Mouse (Mus musculus): ENCODE results near the gene Mthfs.
"Not testable (repeated sequence)": the region's sequence is repeated elsewhere in the genome, so short reads cannot be mapped to it uniquely, and the experiment has no call there.

Gene Mthfs

DNA sequence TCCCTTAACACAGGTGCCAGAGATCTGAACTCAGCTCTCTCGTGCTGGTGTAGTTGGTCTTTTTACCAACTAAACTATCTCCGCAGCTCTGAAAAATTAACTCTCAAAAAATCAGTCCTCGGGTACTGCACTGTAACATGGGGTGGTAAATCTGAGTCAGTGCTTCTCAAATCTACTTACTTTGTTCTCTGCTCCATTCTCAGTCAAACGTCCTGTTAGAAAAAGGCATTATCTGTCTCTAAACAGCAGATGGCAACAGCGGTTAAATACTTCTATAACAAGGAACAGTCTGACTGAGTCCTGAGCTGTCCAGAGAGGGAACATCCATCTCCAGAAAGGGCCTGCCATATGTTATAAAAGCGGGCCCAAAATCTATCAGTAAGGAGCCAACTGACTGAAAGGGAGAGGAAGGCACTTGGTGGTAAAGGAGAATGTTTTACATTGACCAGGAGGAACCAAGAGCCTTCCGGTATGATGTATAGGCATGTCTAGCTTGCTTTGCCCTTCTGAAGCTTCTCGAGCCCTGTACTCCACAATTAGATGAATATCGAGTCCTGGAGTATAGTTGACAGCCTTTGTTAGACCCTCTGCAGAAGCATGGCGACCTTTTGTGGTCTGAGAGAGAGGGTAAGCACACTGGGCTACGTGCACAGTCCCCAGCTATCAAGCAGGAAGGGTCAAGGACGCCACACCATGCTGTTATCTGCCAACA is at the start of gene Mthfs:
TSS of gene Mthfs (plus strand) at position 324 of the 712 bp plus-strand sequence.
- DNase-seq (ENCODE audit: low spot score in 2 of 2), result not testable (repeated sequence)

GRCm38 (mm10) chr9:89172539-89172938 is 37.9 kb upstream of the Mthfs start:
- not testable (repeated sequence) for DNase-seq (ENCODE audit: low spot score in 2 of 2)

DNA sequence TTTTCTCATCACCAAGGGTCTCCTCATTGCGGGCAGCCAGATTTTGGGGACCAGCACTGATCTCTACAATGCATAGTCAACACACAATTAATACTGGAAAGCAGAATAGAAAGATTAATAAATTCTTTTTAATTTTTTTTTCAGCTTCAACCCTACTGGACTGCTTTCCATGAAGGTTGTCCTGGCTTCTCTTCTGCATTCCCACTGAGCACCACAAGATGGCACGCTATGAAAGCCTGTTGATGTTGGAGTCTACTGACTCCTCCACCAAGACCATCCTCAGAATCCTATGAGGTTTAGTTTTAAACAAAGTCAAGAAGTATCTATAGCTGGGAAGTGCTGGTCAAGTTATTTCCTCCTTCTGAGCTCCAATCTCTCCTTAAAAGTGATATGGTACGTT is 31.6 kb upstream of the Mthfs start:
- peak; percentile 15 to 71 for DNase-seq (ENCODE audit: low spot score in 2 of 2)

DNA sequence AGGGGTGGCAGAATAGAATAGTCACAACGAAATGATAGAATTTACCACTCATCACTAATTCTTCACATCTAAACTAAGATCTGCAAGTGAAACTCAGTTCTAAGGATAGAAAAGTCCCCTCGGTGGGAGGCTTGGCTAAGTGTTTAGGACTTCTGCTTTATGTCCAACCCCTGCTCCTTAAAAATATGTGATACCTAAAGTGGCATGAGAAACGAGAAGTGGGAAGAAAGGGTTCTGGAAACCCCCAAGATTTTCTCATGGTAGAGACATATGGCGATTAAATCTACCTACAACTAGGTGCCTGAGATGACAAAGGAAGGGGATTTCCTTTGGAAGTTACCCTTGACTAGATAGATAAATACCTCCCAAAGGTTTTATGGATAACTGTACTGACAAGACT is 31.0 kb upstream of the Mthfs start:
- not testable (repeated sequence) for DNase-seq (ENCODE audit: low spot score in 2 of 2)

GRCm38 (mm10) chr9:89187006-89187405 is 23.5 kb upstream of the Mthfs start:
- not testable (repeated sequence) for DNase-seq (ENCODE audit: low spot score in 2 of 2)

GRCm38 (mm10) chr9:89195483-89195882 is 15.0 kb upstream of the Mthfs start:
- DNase-seq (ENCODE audit: low spot score in 2 of 2), result not testable (repeated sequence)

DNA sequence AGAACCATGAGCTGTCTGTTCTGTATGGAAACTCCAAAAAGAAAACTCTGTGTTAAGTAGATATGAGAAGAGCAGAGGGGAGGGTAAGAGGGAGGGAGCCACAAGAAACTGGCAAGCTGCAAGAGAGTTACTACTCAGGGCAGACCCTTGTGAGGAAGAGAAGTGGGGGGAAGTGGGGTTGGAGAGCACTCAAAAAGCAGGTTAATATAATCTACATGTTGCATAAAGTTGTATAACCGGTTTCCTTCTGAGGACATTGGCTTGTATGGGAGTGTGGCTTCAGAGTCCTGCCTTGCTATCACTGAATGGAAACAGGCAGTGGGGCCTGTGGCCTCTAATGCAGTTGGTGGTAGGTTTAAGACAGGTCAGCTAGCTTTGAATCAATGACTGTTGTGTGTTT is 13.0 kb upstream of the Mthfs start:
- DNase-seq (ENCODE audit: low spot score in 2 of 2), result not testable (repeated sequence)

- not testable (repeated sequence) for DNase-seq (ENCODE audit: low spot score in 2 of 2)
Measured at GRCm38 (mm10) chr9:89198349-89198748, 12.1 kb upstream of the Mthfs start.

DNA sequence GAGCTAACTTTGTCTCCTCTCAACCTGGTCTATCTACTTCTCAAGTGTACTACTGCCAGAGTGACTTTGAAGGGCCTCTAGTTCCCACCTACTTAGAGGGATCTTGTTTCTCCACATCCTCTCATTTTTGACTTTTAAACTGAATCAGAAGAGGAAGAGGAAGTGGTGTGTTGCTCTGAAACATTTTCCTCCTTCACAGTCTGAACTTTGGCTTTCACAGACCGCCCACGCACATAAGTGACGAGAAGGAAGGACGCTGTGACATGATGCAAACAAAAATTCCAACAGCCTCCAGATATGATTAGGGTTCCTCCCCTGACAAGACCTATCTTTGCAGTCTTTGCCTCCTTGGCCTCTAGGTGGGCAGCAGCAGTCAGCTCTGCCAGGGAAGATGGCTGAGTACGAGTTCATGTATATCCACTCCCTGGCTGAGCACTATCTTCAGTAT is 11.5 kb upstream of the Mthfs start, which contains the start of the genes Bcl2a1b and Gm29094:
TSS of gene Bcl2a1b (plus strand) at position 241 of the 448 bp plus-strand sequence.
TSS of gene Gm29094 (plus strand) at position 411 of the 448 bp plus-strand sequence.
- DNase-seq (ENCODE audit: low spot score in 2 of 2), result not testable (repeated sequence)

GRCm38 (mm10) chr9:89202256-89202655 is 8.2 kb upstream of the Mthfs start:
- DNase-seq (ENCODE audit: low spot score in 2 of 2), result not testable (repeated sequence)

DNA sequence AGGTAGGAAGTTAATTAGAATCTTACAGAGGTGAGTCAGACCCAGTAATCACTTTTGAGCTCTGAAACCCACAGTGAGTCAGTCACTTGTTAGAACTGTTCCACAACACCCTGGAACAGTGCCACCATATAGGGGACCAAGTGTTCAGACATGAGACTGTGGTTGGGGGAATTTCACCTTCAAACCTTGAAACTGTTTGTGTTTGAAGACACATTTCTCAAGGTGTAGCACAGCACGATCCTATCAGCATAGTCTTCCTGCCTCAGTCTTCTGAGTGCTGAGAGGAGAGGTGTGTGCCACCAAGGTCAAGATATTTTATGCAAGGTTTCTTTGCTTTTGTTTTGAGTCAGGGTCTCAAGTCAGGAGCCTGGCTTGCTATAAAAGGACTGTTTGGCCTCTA is 1.5 kb upstream of the Mthfs start:
- DNase-seq (ENCODE audit: low spot score in 2 of 2), result not testable (repeated sequence)

DNA sequence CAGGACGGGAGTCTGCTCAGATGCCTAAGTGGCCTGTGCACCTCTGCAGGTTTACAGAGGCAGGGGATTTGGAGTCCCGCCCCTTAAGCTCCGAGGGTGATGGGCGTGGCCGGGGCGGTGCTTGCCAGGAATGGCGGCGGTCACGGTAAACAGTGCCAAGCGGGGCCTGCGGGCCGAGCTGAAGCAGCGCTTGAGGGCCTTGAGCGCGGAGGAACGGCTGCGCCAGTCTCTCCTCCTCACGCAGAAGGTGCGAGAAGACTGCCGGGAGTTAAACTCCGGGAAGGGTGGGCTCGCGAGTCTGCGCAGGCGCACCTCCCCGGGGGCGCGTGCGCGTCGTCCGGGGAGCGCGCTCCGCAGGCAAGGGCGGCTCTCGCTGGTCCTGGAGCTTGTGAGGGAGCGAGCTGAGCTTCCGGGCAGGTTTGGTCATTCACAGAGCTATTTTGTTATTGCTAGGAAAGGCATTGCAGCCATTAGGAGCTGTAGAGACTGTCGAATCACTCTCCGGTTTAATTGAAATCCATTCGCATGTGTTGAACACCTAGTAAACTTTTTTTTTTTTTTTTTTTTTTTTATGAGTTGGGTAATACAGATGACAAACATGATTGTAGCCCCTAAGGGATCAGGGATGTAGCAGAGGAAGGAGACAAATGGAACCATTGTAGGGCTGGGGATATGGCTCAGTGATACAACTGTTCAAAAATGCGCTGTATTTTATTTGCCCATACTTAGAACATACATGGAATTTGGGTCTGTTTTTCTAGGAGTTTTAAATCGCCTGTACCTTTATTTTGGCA is 786 bp downstream of the Mthfs start:
- peak; percentile 89 to 96 for DNase-seq (ENCODE audit: low spot score in 2 of 2)

DNA sequence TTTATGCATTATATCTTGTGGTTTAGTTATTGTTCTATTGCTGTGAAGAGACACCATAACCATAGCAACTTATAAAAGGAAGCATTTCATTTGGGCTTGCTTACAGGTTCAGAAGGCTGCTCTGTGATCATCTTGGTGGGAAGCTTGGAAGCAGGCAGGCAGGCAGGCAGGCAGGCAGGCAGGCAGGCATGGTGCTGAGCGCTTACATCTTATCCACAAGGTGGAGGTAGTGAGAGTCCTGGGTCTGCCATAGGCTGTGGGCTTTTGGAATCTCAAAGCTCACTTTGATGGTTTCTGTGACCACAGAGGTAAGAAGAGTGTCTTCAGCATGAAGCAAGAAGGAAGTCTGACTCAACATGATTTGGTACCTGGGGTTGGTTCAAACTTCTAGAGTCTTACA is 2.0 kb downstream of the Mthfs start:
- not testable (repeated sequence) for DNase-seq (ENCODE audit: low spot score in 2 of 2)

GRCm38 (mm10) chr9:89218174-89218573 is 7.7 kb downstream of the Mthfs start:
- DNase-seq (ENCODE audit: low spot score in 2 of 2), result not testable (repeated sequence)

GRCm38 (mm10) chr9:89219668-89220067 is 9.2 kb downstream of the Mthfs start:
- DNase-seq (ENCODE audit: low spot score in 2 of 2), result not testable (repeated sequence)

DNA sequence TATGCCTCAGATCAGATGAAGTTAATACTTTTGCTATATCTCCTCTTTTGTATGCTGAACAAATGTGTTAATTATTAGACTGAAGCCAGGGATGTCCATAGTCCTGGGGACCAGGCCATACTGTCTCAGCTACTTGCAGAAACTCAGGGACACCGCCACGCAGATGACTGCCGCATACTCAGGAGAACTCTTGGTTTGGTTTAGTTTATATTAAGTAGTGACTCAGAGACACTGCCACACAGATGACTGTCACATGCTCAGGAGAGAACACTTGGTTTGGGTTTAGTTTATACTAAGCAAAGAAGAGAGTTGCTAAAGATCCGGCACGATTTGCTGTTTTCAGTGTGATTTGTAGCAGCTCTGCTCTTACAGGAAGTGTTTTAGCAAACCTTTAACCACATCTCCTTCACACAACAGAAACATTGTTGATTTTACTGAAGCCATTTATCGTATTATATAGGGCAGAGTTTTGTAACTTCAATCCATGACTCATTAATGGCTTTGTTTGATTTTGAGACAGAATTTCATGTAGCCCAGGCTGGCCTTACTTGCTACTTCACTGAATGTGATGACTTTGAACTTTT is 10.3 kb downstream of the Mthfs start:
- not testable (repeated sequence) for DNase-seq (ENCODE audit: low spot score in 2 of 2)

- no peak for DNase-seq (ENCODE audit: low spot score in 2 of 2)
Measured at GRCm38 (mm10) chr9:89226071-89226470, 15.6 kb downstream of the Mthfs start.

DNA sequence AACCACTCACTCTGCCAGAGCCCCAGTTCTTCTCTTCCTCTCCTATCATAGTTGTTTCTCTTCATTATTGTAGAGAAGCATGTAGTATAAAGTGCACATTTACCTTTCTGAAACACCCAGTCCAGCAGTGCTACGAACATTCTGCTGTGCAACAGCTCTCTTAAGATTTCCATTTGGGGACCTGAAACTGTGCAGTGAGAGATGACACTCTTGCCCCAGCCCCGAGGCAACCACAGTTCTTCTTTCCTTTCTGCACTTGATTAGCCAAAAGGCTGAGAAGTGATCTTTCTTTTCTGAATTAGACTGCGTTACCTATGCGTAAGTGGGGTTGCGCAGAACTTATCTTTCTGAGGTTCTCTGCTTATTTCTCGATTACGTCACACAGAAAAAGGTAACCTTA is 17.6 kb downstream of the Mthfs start:
- no peak for DNase-seq (ENCODE audit: low spot score in 2 of 2)

DNA sequence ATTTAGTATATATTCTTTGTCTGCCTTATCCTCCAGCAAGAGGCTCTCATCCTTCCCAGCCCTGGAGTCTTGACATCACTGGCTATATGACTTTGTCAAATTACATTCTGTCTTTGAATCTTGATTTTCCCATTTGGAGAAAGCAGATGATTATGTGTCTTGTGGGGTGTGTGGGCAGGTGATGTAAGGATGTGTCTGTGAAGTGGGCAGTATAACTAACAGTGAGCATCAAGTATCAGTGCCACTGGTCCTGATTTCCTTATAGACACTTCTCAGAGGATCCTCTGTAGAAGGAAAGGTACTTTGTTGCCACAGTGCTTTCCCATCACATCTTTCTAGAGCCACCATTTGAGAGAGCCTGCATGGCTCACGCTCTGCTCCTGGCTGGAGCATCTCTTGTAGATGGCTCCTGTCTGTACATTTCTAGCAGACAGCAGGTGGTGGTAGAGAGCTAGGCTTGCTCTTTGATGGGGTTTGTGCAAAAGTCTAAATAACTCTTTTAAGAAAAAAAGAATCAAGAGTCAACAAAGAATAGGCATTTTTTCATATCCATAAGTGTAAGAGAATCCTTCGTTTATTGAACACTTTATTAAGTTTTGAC is 20.5 kb downstream of the Mthfs start:
- DNase-seq (ENCODE audit: low spot score in 2 of 2), result peak; percentile 25 to 73

DNA sequence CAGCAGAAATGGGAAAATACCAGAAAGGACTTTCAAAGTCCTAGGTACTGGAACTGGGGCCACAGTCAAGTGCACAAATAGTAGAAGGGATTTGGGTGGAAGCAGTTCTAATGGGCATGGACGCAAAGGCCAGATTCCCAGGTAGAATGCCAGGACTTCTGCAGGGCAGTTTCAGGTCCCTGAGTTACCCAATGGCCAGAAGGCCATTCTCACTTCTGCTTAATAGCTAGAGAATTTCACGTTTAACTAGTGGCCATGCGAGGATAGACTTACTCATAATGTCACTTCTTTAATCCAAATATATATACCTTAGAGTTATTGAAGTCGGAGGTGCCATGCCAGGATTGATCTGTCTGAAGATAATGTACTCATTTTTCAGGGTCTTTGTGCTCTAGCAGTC is 26.7 kb downstream of the Mthfs start:
- DNase-seq (ENCODE audit: low spot score in 2 of 2), result not testable (repeated sequence)

DNA sequence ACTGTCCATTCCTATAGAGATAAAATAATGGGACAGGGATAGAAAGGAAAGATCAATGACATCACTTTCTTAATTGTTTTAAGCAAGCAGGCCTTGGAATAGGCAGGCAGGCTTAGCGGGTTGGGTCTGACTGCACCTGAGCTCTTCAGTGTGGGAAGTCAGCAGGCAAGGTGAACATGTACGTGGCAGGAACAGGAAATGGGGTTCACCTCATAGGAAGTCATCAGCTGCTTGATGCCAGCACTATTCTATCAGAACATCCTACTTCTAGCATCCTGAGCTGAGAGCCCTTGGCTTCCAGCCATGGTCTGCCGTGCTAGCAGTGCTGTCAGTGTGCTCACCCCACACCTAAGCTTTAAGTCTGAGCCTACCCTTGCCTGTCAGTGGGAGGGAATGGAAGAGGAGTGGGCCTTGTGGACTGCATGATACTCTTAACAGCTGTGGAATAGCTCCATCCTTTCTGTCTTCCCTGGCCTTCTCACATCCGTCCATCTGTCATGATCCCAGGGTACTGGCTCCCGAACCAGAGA is 28.6 kb downstream of the Mthfs start:
- not testable (repeated sequence) for DNase-seq (ENCODE audit: low spot score in 2 of 2)

All from frontal cortex, postnatal 10 days (tissue).